Mouse (Mus musculus) heart, adult 2 months (tissue): ENCODE results near the gene Abca17. TPM values are rescaled to one million over a fixed set of nuclear protein-coding genes. Genes with fewer than 3 reads are reported as not detected.

Experiments used
- DNase-seq, 2 experiments: peaks; one replicate each; pipeline ENCODE4 v3.0.0; 2021
- H3K27ac ChIP-seq: fragments of 200-600 bp; 2 replicates; pipeline ENCODE4 v1.8.1; 2022
- H3K27me3 ChIP-seq: fragments of 200-500 bp; 2 replicates; pipeline ENCODE4 v1.6.1; 2012; ENCODE audit warnings: mild to moderate bottlenecking, low read length, inconsistent platforms, mixed read lengths; ENCODE audit not compliant: control insufficient read depth, insufficient read depth
- H3K36me3 ChIP-seq: fragments of 200-500 bp; 2 replicates; pipeline ENCODE4 v1.6.1; 2012; ENCODE audit warnings: low read length, inconsistent platforms; ENCODE audit not compliant: control insufficient read depth, insufficient read depth
- H3K4me1 ChIP-seq: fragments of 200-500 bp; 2 replicates; pipeline ENCODE4 v1.6.1; 2011; ENCODE audit warnings: low read length; ENCODE audit not compliant: control insufficient read depth, insufficient read depth
- H3K4me3 ChIP-seq: fragments of 200-600 bp; 2 replicates; pipeline ENCODE4 v1.8.1; 2022
- H3K79me2 ChIP-seq: fragments of 200-500 bp; replicated peaks from 2 replicates; pipeline ENCODE4 v1.6.1; 2012; ENCODE audit warnings: mild to moderate bottlenecking, inconsistent platforms, low read length, moderate library complexity, mixed read lengths; ENCODE audit not compliant: control insufficient read depth, insufficient read depth
- H3K9ac ChIP-seq: fragments of 200-500 bp; 2 replicates; pipeline ENCODE4 v1.6.1; 2012; ENCODE audit warnings: low read depth, mild to moderate bottlenecking, control low read depth, inconsistent platforms, low read length, mixed read lengths
- CTCF ChIP-seq: fragments of 200-600 bp; IDR thresholded peaks from 2 replicates; pipeline ENCODE4 v1.8.1; 2022; ENCODE audit warnings: antibody characterized with exemption, mild to moderate bottlenecking, moderate library complexity
- EP300 ChIP-seq: fragments of 200-500 bp; IDR thresholded peaks from 2 replicates; pipeline ENCODE4 v1.6.1; 2011; ENCODE audit warnings: low read depth, low read length, control low read depth; ENCODE audit not compliant: insufficient read depth
- POLR2A ChIP-seq: fragments of 200-500 bp; IDR thresholded peaks from 2 replicates; pipeline ENCODE4 v1.6.1; 2011; ENCODE audit warnings: mild to moderate bottlenecking, low read depth, low read length, control low read depth; ENCODE audit not compliant: insufficient read depth
- WGBS: fragments of 180-500 bp; shearing (Covaris S2); methylation state at CpG from one replicate; pipeline ENCODE4 v1.1.7; 2018; 5-methylcytosine and 5-hydroxymethylcytosine counted together
- intact Hi-C: fragments of 180-260 bp; cut with DNase I; formaldehyde crosslinking; loops from one replicate; pipeline ENCODE4 v1.15.1; 2025
- polyA plus RNA-seq: library from polyadenylated mRNA; depleted of rRNA; stranded (reverse); fragments of >200 nt; gene quantifications from 2 replicates; pipeline ENCODE4 v1.2.3, GENCODE M21; 2012
- total RNA-seq, 2 experiments: library from RNA; stranded (reverse); gene quantifications; 2 replicates each; pipeline ENCODE4 v1.2.3; 2021

Gene Abca17
- total and polyA plus RNA-seq, 3 experiments, result not detected

- intact Hi-C loops, result no loop called here
- H3K9ac ChIP-seq, result no peak overlapping the region
- H3K27ac ChIP-seq, result no peak overlapping the region
- H3K4me1 ChIP-seq, result no peaks in the 10 kb centered on the region
- H3K27me3 ChIP-seq, result no peaks in the 10 kb centered on the region
- no peaks in the 10 kb centered on the region for H3K79me2 ChIP-seq
- TF ChIP-seq POLR2A, result no peak
- no peak for TF ChIP-seq EP300
- H3K4me3 ChIP-seq, result no peak overlapping the region
- WGBS, result 61% methylated on average over 9 of the region's 9 CpGs
- DNase-seq, result no peak
- H3K36me3 ChIP-seq, result no peaks in the 10 kb centered on the region
Measured at GRCm38 (mm10) chr17:24288477-24288876, 62.4 kb downstream of the Abca17 start.

GRCm38 (mm10) chr17:24285680-24286079 lies 65.2 kb downstream of the Abca17 start:
- Histone ChIP-seq H3K4me1 (no peaks in the 10 kb centered on the region), H3K36me3 (no peaks in the 10 kb centered on the region), H3K4me3 (no peak overlapping the region), H3K27ac (no peak overlapping the region), H3K9ac (no peak overlapping the region), H3K27me3 (no peaks in the 10 kb centered on the region), H3K79me2 (no peaks in the 10 kb centered on the region)
- 73% methylated on average over 3 of the region's 3 CpGs for WGBS
- DNase-seq, result no peak
- intact Hi-C loops, result no loop called here
- TF ChIP-seq CTCF, result no peak
- no peak for TF ChIP-seq POLR2A
- no peak for TF ChIP-seq EP300

GRCm38 (mm10) chr17:24283266-24283818 lies 67.5 kb downstream of the Abca17 start:
- Histone ChIP-seq H3K36me3 (no peaks in the 10 kb centered on the region), H3K4me3 (no peak overlapping the region), H3K27me3 (no peaks in the 10 kb centered on the region), H3K27ac (no peak overlapping the region), H3K79me2 (no peaks in the 10 kb centered on the region), H3K4me1 (no peaks in the 10 kb centered on the region), H3K9ac (no peak overlapping the region)
- TF ChIP-seq POLR2A, result no peak
- no peak for TF ChIP-seq EP300
- no peak for TF ChIP-seq CTCF
- WGBS, result 30% methylated on average over 9 of the region's 9 CpGs
- DNase-seq, result no peak
- intact Hi-C loops, result no loop called here

- no peak for DNase-seq
- Histone ChIP-seq H3K9ac (no peak overlapping the region), H3K4me3 (no peak overlapping the region), H3K27ac (no peak overlapping the region), H3K4me1 (no peaks in the 10 kb centered on the region), H3K79me2 (no peaks in the 10 kb centered on the region), H3K27me3 (no peaks in the 10 kb centered on the region), H3K36me3 (no peaks in the 10 kb centered on the region)
- TF ChIP-seq POLR2A, result no peak
- no peak for TF ChIP-seq EP300
- peak; percentile 57 for TF ChIP-seq CTCF
- intact Hi-C loops, result no loop called here
- WGBS, result 71% methylated on average over 4 of the region's 4 CpGs
Measured at GRCm38 (mm10) chr17:24282637-24283036, 68.2 kb downstream of the Abca17 start.

- intact Hi-C loops, result no loop called here
- 63% methylated on average over 4 of the region's 4 CpGs for WGBS
Measured at GRCm38 (mm10) chr17:24279907-24280306, 71.0 kb downstream of the Abca17 start.

GRCm38 (mm10) chr17:24267133-24267532 lies 83.7 kb downstream of the Abca17 start:
- H3K4me1 ChIP-seq, result no peaks in the 10 kb centered on the region
- TF ChIP-seq POLR2A (no peak), CTCF (no peak), EP300 (no peak)
- intact Hi-C loops, result no loop called here
- H3K27ac ChIP-seq, result no peak overlapping the region
- no peak overlapping the region for H3K4me3 ChIP-seq
- no peaks in the 10 kb centered on the region for H3K36me3 ChIP-seq
- 79% methylated on average over 1 of the region's 1 CpGs for WGBS
- no peak overlapping the region for H3K9ac ChIP-seq
- DNase-seq, result no peak
- H3K27me3 ChIP-seq, result no peaks in the 10 kb centered on the region
- H3K79me2 ChIP-seq, result no peaks in the 10 kb centered on the region

More at GRCm38 (mm10) chr17:24279907-24280306, 71.0 kb downstream of the Abca17 start:
- H3K79me2 ChIP-seq, result no peaks in the 10 kb centered on the region
- no peaks in the 10 kb centered on the region for H3K4me1 ChIP-seq
- no peak overlapping the region for H3K9ac ChIP-seq
- H3K36me3 ChIP-seq, result no peaks in the 10 kb centered on the region
- no peak for DNase-seq
- H3K4me3 ChIP-seq, result no peak overlapping the region
- no peak for TF ChIP-seq POLR2A
- no peak for TF ChIP-seq EP300
- TF ChIP-seq CTCF, result no peak
- H3K27ac ChIP-seq, result no peak overlapping the region
- H3K27me3 ChIP-seq, result no peaks in the 10 kb centered on the region

- H3K4me1 ChIP-seq, result no peaks in the 10 kb centered on the region
- intact Hi-C loops, result no loop called here
- H3K27me3 ChIP-seq, result no peaks in the 10 kb centered on the region
- 61% methylated on average over 2 of the region's 2 CpGs for WGBS
- no peak for DNase-seq
- no peak overlapping the region for H3K4me3 ChIP-seq
- no peak for TF ChIP-seq CTCF
- TF ChIP-seq EP300, result no peak
- TF ChIP-seq POLR2A, result no peak
- H3K27ac ChIP-seq, result no peak overlapping the region
- no peak overlapping the region for H3K9ac ChIP-seq
- H3K79me2 ChIP-seq, result no peaks in the 10 kb centered on the region
- no peaks in the 10 kb centered on the region for H3K36me3 ChIP-seq
Measured at GRCm38 (mm10) chr17:24264766-24265165, 86.1 kb downstream of the Abca17 start.
